Mouse (Mus musculus) CD4-positive, CD25-positive, alpha-beta regulatory T cell, adult 2 months (primary cell): Measurements from ENCODE around the gene Rsph10b.
A peak's percentile ranks its signal among the peaks of the same experiment; 100 is the strongest.

Experiments
- DNase-seq: peaks from one replicate; pipeline ENCODE4 v3.0.0-alpha.2; 2012; ENCODE audit warnings: low read depth, low spot score

Gene Rsph10b

GRCm38 (mm10) chr5:143936156-143936555 lies 3.3 kb downstream of the Rsph10b start:
- DNase-seq, result no peak

DNA sequence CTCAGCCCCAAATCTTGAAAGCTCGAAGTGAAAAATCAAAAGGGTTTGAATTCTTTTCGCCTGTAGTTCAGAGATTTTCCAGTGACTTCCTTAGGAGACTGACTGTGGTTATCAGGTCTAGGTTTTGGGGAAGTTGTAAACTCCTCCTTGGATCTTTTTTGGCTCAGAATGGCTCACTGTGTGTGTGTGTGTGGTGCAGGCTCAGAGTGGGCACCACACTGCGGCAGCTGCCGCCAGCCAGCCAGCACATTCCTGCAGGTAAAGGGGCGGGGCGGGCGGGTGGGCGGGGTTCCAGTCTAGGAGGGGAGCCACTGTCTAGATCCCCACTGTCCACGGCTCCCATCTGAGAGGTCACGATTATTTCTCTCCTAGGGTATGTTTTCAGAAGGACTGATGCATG lies 8.8 kb downstream of the Rsph10b start:
- DNase-seq, result no peak

GRCm38 (mm10) chr5:143943231-143944125 lies 10.6 kb downstream of the Rsph10b start:
- no peak for DNase-seq

DNA sequence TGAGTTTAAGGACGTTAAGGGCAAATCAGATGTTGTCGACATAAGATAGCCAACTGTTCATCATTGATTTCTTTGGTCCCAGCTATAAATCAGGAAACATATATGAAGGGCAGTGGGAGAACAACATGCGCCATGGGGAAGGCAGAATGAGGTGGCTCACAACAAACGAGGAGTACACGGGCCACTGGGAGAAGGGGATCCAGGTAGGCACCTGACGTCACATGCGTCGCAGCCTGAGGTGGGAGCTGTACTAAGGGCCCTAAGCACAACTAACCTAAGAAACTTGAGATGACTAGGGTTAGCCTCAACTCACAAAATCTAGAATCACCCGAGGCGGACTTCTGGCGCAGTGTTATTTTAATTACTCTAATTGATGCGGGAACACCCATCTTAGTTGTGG lies 15.5 kb downstream of the Rsph10b start:
- no peak for DNase-seq

DNA sequence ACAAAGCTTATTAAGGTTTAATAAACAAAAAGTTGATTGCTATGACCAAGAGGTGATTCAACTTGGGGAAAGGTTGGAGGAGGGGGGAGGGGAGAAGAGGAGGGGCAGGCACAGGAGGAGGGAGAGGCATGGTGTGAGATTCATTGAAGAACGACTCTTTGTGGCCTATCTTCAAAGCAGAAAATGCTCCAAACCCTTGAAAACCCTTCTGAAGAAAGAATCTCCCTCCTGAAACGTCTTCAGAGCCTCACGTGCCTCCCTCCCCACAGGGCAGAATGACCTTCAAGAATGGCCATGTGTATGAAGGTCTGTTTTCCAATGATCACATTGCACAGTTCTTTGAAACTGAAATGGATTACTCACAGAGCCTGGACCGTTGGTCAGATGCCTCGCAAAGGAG lies 17.2 kb downstream of the Rsph10b start:
- DNase-seq, result no peak

DNA sequence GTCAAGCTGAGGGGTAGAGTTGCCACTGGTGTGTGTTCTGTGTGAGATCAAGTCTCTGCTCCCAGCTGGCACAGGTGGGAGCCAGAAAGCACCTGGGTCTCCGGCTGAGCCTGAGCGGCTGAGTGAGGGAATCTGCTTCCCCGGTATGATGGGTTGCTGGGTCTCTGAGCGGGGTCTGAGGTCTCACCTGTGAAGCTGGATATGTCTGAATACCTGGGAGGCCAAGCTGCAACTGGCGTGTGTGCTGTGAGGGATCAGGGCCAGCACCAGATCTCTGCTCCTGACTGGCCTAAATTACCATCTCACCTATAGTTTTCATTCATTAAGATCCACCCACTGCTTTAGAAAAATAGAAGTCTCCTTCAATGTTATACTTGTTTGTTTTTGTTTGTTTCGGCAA lies 24.3 kb downstream of the Rsph10b start:
- no peak for DNase-seq

- DNase-seq, result no peak
These were observed 26.7 kb downstream of the Rsph10b start for GRCm38 (mm10) chr5:143959551-143959950.

DNA sequence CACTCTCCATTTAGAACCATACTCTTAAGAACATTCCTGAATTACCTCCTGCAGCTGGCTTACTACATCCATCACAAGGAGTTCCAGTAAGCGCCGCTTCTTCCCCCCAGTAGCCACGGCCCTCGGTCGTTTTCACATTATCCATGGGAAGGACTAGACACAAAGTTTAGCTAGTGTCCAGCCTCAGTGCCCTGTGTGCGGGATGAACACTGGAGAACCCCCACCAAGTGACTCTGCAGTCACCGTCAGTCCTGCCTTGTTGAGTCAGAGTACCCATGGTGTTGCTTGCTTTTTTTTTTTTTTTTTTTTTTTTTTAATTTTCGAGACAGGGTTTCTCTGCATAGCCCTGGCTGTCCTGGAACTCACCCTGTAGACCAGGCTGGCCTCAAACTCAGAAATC lies 28.3 kb downstream of the Rsph10b start:
- no peak for DNase-seq

DNA sequence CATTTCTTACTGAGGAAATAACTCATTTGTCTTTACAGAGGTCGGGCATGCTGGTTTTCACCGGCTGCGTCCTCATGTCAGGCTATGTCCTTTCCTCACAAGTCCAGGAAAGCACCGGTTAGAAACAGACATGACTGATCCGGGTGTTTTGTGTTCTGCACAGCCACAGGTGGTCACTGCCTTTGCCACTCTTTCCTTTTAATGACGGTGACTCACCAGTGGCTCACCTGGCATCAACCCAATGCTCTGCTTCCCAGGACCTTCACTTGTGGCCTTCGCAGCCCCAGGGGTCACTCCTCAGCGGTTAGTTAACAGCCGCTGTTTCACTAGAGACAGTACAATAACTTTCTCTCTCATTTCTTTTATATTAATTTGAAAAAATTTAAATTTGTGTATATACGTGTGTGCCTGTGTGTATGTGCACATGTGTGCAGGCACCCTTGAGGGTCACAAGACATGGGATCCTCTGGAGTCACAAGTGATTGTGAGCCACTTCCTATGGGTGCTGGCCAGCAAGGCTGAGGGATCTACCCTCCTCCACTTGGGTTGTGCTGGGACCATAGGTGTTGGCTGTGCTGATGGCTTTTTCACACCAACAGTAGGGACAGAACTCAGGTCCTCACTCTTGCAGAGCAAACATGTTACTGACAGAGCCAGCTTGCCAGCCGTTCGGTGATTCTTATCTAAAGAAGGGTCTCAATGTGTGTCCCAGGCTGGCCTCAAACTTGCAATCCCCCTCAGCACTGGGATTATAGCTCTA lies 32.9 kb downstream of the Rsph10b start:
- no peak for DNase-seq

DNA sequence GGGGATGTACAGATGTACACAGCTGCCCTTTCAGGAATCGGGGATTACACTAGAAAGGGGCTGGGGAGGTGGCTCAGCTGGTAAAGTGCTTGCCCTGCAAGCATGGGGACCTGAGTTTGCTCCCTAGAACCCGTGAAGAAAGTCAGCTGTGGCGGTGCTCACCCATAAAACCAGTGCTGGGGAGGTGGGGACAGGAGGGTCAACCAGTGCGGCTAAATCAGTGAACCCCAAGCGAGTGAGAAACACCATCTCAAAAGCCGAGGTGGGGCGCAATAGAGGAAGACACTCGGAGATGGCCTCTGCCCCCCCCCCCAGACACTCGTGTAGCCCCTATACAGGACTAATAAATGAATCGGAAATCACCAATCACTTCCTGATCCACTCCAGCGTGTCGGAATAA lies 33.8 kb downstream of the Rsph10b start:
- no peak for DNase-seq

GRCm38 (mm10) chr5:143972628-143973027 lies 39.8 kb downstream of the Rsph10b start:
- DNase-seq, result no peak

DNA sequence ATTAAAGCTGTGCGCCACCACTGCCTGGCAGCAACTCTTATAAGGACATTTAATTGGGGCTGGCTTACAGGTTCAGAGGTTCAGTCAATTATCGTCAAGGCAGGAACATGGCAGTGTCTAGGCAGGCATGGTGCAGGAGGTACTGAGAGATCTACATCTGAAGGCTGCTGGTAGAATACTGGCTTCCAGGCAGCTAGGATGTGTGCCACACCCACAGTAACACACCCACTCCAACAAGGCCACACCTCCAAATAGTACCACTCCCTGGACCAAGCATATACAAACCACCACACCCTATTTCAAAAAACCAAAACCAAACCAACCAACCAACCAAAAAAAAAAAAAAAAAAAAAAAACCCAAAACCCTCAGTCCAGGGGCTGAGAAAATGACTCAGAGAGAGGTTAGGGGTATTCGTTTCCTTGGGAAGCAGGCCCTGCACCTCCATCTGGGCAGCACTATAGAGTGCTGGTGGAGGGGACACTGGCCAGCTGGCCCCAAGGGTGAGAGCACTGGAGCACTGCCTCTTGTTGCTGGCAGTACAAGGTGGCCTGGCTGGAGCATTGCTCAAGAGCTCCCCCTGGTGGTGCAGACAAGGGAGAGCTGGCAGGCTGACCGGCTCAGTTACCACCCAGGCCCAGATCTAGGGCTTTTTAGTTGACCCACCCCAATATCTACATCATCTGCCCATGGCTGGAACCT lies 42.2 kb downstream of the Rsph10b start:
- peak; percentile 86 for DNase-seq

DNA sequence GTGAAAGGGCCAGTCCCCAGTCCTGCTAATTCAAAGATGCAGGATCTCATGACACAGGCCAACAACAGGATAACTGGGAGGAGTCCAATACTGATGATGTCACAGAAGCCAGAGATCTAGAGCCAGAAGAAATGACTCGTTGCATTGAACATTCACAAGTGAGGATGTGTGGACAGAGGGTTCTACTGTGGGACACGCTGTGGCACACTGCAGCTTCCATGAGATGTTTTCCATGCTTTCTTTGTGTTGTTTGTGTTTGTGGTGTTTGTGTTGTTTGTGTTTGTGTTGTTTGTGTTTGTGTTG lies 42.7 kb downstream of the Rsph10b start:
- DNase-seq, result no peak

DNA sequence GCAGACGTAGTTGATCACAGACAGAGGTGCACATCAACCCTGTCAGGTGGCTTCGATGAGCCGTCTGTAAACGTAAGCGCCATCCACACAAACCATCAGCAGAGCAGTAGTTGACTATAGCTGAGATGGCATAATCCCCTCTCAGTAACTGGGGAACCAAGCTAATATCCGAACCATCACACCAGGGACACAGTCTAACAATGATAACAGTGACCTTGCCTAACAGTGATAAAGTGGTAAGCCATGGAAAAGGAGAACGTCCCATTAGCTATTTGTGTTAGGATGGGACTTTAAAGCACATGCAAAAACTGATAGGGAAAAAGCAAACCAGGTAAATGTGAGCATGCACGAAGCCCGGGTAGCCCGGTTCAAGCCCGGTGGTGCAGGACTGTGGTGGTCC lies 43.4 kb downstream of the Rsph10b start:
- no peak for DNase-seq

- no peak for DNase-seq
These were observed 44.0 kb downstream of the Rsph10b start for GRCm38 (mm10) chr5:143976726-143977431.

GRCm38 (mm10) chr5:143980858-143981257 lies 48.0 kb downstream of the Rsph10b start:
- DNase-seq, result no peak

DNA sequence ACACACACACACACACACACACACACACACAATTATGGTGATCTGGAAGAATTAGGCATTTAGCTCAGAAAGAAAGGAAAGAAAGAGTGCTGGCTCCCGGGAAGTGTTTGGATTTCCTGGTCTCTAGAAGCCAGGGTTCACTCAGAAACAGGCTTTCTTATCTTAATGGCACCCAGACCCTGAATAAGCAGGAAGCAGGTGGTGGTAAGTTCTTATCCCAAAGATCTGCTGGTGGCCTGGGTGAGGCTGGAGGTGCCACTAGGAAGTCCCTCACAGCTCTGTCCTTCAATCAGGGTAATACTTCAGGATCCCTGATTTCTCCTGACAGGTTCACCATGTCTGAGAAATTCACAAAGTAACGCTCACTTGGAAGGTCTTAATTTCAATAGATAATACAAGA lies 49.5 kb downstream of the Rsph10b start:
- DNase-seq, result no peak

GRCm38 (mm10) chr5:143985381-143985780 lies 52.5 kb downstream of the Rsph10b start:
- no peak for DNase-seq

GRCm38 (mm10) chr5:143987596-143987995 lies 54.8 kb downstream of the Rsph10b start:
- no peak for DNase-seq

GRCm38 (mm10) chr5:143989046-143989445 lies 56.2 kb downstream of the Rsph10b start:
- no peak for DNase-seq

DNA sequence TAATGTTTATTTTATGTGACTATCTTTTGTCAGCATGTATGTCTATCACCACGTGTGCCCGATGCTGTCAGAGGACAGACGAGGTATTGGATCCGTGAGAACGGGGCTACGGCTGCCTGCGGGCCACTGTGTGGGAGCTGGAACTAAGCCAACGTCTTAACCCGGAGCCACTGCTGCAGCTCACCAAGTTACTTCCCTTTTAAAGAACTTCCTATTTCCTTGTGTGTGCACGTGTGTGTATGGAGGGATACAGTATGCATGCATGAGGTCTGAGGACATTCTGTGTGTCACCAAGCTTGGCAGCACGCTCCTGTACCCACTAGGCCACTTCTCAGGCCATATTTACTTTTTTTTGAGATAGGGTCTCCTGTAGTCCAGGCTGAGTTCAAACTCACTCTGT lies 57.3 kb downstream of the Rsph10b start:
- no peak for DNase-seq

DNA sequence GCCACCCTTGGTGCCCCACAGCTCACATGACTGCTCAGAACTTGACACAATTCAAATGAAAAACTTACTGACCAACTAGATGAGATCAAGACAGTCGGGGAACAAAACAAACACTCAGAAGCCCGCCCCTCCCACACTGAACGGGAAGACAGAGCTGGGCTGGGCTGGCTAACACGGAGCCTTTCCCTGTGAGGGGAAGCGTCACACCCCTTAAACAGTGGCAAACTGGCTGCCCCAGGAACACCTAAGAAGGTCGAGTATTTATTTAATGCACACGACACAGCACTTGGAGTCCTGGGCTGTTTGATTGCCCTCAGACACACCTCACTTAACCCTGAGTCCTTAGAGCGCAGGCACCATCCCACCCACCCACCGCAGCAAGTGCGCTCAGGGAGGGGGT lies 59.8 kb downstream of the Rsph10b start:
- DNase-seq, result no peak
